Mouse (Mus musculus) monocyte, adult 2 months (primary cell): ENCODE measurements around the gene Ndc80.
"Not testable (repeated sequence)": the region's sequence is repeated elsewhere in the genome, so short reads cannot be mapped to it uniquely, and the experiment has no call there.

Experiments used
- DNase-seq, 2 experiments: peaks; one replicate each; pipeline ENCODE4 v3.0.0; 2022; ENCODE audit warnings: low spot score in 2 of 2, low read depth in 1 of 2

Gene Ndc80

GRCm38 (mm10) chr17:71479381-71479901 lies 47.2 kb downstream of the Ndc80 start:
- no peak for DNase-seq

- DNase-seq = no peak
Measured at GRCm38 (mm10) chr17:71477481-71477880, 49.2 kb downstream of the Ndc80 start.

- DNase-seq = no peak
Measured at GRCm38 (mm10) chr17:71476346-71477020, 50.2 kb downstream of the Ndc80 start.

GRCm38 (mm10) chr17:71475705-71476089 lies 51.0 kb downstream of the Ndc80 start:
- peak in 1 of 2 experiments; percentile 34 for DNase-seq

GRCm38 (mm10) chr17:71474762-71475704 lies 51.6 kb downstream of the Ndc80 start, which contains the start of gene Smchd1:
TSS of gene Smchd1 (minus strand) at chr17:71475343.
- DNase-seq = peak; percentile 84 to 87

- DNase-seq = no peak
Measured at GRCm38 (mm10) chr17:71474128-71474527, 52.5 kb downstream of the Ndc80 start.

- DNase-seq = no peak
Measured at GRCm38 (mm10) chr17:71471261-71471660, 55.4 kb downstream of the Ndc80 start.

GRCm38 (mm10) chr17:71460312-71460711 lies 66.3 kb downstream of the Ndc80 start:
- no peak for DNase-seq

- no peak for DNase-seq
Measured at GRCm38 (mm10) chr17:71459818-71460217, 66.8 kb downstream of the Ndc80 start, which contains the start of gene Gm4707. TSS of gene Gm4707 (minus strand) at chr17:71459918.

GRCm38 (mm10) chr17:71457361-71457760 lies 69.3 kb downstream of the Ndc80 start:
- DNase-seq = not testable (repeated sequence)
